Mouse (Mus musculus) intestine, embryonic 15.5 days (tissue): ENCODE data around the gene Acbd6. TPM values are rescaled to one million over a fixed set of nuclear protein-coding genes. Genes with fewer than 3 reads are reported as not detected.
A peak's percentile ranks its signal among the peaks of the same experiment; 100 is the strongest.

Experiments used
- ATAC-seq: fragments of 200-750 bp; cut with Nextera tagmentation; 2 replicates; pipeline ENCODE4 v1.8.0; 2017; ENCODE audit warnings: moderate TSS enrichment, moderate library complexity
- H3K27ac ChIP-seq: fragments of 300-500 bp; sonication (generic); 2 replicates; pipeline ENCODE4 v1.5.1; 2015; ENCODE audit warnings: mild to moderate bottlenecking, inconsistent platforms
- H3K27me3 ChIP-seq: fragments of 300-500 bp; sonication (generic); replicated peaks from 2 replicates; pipeline ENCODE4 v1.6.1; 2015; ENCODE audit warnings: inconsistent platforms
- H3K36me3 ChIP-seq: fragments of 300-500 bp; sonication (generic); 2 replicates; pipeline ENCODE4 v1.6.1; 2015; ENCODE audit warnings: inconsistent platforms
- H3K4me1 ChIP-seq: fragments of 300-500 bp; sonication (generic); replicated peaks from 2 replicates; pipeline ENCODE4 v1.6.1; 2015; ENCODE audit warnings: inconsistent platforms
- H3K4me2 ChIP-seq: fragments of 300-500 bp; sonication (generic); replicated peaks from 2 replicates; pipeline ENCODE4 v1.6.1; 2015; ENCODE audit warnings: mild to moderate bottlenecking, inconsistent platforms
- H3K4me3 ChIP-seq: fragments of 300-500 bp; sonication (generic); replicated peaks from 2 replicates; pipeline ENCODE4 v1.5.1; 2015; ENCODE audit warnings: inconsistent platforms
- H3K9ac ChIP-seq: fragments of 300-500 bp; sonication (generic); 2 replicates; pipeline ENCODE4 v1.6.1; 2015; ENCODE audit warnings: inconsistent platforms
- H3K9me3 ChIP-seq: fragments of 300-500 bp; sonication (generic); 2 replicates; pipeline ENCODE4 v1.6.1; 2016; ENCODE audit warnings: inconsistent platforms
- WGBS: fragments of 180-500 bp; shearing (Covaris S2); methylation state at CpG from one replicate; pipeline ENCODE4 v1.1.7; 2015; 5-methylcytosine and 5-hydroxymethylcytosine counted together
- polyA plus RNA-seq: library from polyadenylated mRNA; unstranded; fragments of >200 nt; fragmentation: Nextera tagmentation; extraction: Ambion mirVana; gene quantifications from 2 replicates; pipeline ENCODE4 v1.2.1, GENCODE M21; 2015

The Acbd6 gene
- polyA plus RNA-seq, 1 experiment from 2014 or later = 71.5 TPM

DNA sequence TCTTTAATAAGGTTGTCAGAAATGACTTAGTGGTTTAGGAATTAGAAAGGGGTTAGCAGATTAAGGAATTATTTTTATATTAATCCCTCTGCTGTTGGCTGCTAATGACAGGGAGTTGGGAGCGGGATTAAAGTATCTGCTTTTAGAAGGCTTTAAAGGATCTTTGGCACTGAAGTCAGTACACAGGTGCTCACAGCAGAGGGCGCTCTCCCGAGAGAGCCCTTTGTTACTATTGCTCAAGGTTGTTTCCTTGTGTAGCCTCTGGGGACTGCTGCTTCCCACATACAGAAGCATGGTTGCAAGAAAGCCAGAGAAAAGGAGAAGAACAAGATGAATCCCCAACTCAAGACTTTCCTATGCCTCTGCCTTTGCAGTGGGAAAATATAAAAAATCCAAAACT lies 6.8 kb downstream of the Acbd6 start:
- no peaks in the 10 kb centered on the region for H3K27me3 ChIP-seq
- no peak overlapping the region for H3K4me3 ChIP-seq
- H3K9me3 ChIP-seq = no peaks in the 10 kb centered on the region
- no peak overlapping the region for H3K9ac ChIP-seq
- WGBS = 33% methylated on average over 3 of the region's 3 CpGs
- H3K4me2 ChIP-seq = no peak overlapping the region
- H3K36me3 ChIP-seq = peaks cover 8% of the 10 kb centered on the region; the same call in 1 of the 2 replicates
- H3K4me1 ChIP-seq = peaks cover 4% of the 10 kb centered on the region; the same call in 1 of the 2 replicates
- ATAC-seq = no peak
- no peak overlapping the region for H3K27ac ChIP-seq

DNA sequence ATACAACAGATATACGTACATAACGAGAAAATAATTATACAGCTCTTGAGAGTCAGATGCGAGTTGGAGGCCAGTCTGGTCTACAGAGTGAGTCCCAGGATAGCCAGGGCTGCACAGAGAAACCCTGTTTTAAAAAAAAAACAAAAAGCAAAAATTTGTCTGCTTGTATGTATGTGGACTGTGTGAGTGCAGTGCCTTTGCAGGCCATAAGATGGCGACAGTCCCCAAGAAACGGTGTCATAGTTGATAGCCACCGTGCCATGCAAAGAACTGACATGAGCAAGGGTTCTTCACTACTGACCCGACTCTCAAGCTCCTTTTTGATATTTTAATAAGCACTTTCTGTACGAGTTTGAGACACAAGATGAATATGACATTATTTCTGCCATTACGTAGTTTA lies 10.2 kb downstream of the Acbd6 start:
- Histone ChIP-seq H3K27ac (no peak overlapping the region), H3K4me2 (no peak overlapping the region), H3K27me3 (no peaks in the 10 kb centered on the region), H3K4me1 (no peaks in the 10 kb centered on the region), H3K36me3 (peaks cover 8% of the 10 kb centered on the region; the same call in 1 of the 2 replicates), H3K9ac (no peak overlapping the region), H3K9me3 (no peaks in the 10 kb centered on the region), H3K4me3 (no peak overlapping the region)
- WGBS = 97% methylated on average over 9 of the region's 9 CpGs
- ATAC-seq = no peak

DNA sequence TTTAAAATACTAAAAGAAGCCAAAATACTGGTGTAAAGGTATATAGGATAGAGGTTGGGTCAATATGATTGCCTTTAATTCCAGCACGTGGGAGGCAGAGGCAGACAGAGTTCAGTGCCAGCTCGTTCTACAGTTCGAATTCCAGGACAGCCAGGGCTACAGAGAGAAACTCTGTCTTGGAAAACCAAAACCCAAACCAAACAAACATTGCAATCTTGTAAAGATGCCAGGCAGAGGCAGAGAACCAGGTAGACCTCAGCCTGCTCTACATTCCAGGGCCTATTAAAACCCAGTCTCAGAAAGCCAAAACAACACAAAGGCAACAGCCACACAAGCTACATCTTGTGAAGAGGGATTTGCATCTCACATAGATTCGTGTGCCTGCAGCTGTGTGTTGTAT lies 11.4 kb downstream of the Acbd6 start:
- H3K4me2 ChIP-seq = no peak overlapping the region
- no peak overlapping the region for H3K27ac ChIP-seq
- peaks cover 8% of the 10 kb centered on the region; the same call in 1 of the 2 replicates for H3K36me3 ChIP-seq
- no peak overlapping the region for H3K4me3 ChIP-seq
- H3K9me3 ChIP-seq = no peaks in the 10 kb centered on the region
- ATAC-seq = no peak
- H3K27me3 ChIP-seq = no peaks in the 10 kb centered on the region
- H3K9ac ChIP-seq = no peak overlapping the region
- WGBS = 90% methylated on average over 4 of the region's 4 CpGs
- no peaks in the 10 kb centered on the region for H3K4me1 ChIP-seq

DNA sequence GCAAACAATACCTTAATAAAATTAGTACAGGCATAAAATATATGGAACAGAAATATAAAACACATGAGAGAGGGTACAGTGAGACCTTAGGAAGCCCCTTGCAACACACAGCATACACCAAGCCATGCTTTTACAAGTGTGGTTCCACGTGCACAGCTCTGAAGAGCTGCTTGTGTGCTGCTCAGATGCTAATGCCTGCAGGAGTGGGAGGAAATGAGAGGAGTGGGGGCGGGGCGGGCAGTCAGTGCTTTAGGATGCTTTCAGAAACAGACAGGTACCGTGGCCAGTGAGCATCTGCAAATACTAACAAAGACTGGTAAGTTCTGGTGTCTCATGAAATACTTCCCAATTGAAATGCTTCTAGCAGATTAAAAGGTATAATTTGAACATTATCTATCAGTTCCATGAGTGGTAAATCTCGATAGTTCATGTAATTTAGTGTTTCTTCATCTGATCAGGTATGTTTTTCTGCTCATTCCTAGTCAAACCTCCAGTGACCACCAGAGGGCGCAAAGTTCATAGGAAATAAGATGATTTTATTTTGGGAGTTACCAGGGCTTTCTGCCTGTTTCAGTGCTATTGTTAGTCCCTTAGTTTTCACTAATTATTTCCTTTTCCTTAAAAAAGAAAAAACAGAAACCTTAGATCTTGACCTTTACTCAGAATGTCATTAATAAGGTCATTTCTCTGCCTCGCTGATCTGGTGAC lies 17.2 kb downstream of the Acbd6 start:
- Histone ChIP-seq H3K27ac (no peak overlapping the region), H3K9me3 (no peaks in the 10 kb centered on the region), H3K27me3 (no peaks in the 10 kb centered on the region), H3K36me3 (no peaks in the 10 kb centered on the region), H3K4me1 (no peaks in the 10 kb centered on the region), H3K4me3 (no peak overlapping the region), H3K4me2 (no peak overlapping the region), H3K9ac (no peak overlapping the region)
- peak; percentile 56; the same call in 1 of the 2 replicates for ATAC-seq
- 25% methylated on average over 7 of the region's 7 CpGs for WGBS

DNA sequence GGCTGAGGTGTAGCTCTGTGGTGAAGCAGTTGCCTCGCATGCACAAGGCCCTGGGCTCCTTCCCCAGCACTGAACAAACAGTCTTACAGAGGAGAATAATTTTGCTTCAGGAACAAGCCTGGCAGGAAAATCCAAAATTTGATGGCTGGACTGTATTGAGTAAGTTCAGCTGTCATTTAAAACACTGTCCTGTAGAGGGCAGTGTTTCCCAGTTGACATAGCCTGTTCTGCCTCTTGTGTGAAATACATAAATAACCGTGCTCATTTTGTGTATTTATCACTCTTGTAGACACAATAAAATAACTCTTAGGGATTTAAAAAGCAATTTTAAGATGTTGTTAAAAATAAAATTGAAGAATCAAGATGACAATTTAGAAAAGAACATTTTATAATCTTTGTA lies 18.5 kb downstream of the Acbd6 start:
- H3K4me2 ChIP-seq = no peak overlapping the region
- no peak overlapping the region for H3K9ac ChIP-seq
- no peak overlapping the region for H3K27ac ChIP-seq
- WGBS = 25% methylated on average over 2 of the region's 2 CpGs
- no peaks in the 10 kb centered on the region for H3K4me1 ChIP-seq
- H3K27me3 ChIP-seq = no peaks in the 10 kb centered on the region
- no peaks in the 10 kb centered on the region for H3K9me3 ChIP-seq
- H3K4me3 ChIP-seq = no peak overlapping the region
- no peaks in the 10 kb centered on the region for H3K36me3 ChIP-seq
- peak; percentile 41; the same call in 1 of the 2 replicates for ATAC-seq

DNA sequence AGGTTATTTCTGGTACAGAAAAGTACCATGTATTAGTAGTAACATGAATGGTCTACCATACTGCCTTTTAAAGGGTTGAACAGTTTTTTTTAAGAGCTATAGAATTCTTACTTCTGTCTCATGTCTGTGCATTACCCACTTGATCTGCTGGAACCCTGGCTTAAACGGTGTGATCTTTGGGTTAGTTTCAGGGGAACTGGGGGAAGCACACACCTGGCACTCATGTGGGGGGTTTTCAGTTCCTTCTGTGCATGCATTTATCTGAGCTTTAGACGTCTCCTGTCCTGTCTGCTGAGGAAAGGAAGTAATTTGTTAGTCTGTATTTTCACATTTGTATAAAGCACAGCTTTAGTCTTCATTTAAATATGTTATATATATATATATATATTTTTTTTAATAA lies 19.4 kb downstream of the Acbd6 start:
- no peaks in the 10 kb centered on the region for H3K36me3 ChIP-seq
- no peaks in the 10 kb centered on the region for H3K4me1 ChIP-seq
- no peak overlapping the region for H3K9ac ChIP-seq
- H3K4me3 ChIP-seq = no peak overlapping the region
- no peak overlapping the region for H3K4me2 ChIP-seq
- no peak overlapping the region for H3K27ac ChIP-seq
- H3K27me3 ChIP-seq = no peaks in the 10 kb centered on the region
- whole genome bisulfite sequencing = 70% methylated on average over 2 of the region's 2 CpGs
- no peak for ATAC-seq
- no peaks in the 10 kb centered on the region for H3K9me3 ChIP-seq

DNA sequence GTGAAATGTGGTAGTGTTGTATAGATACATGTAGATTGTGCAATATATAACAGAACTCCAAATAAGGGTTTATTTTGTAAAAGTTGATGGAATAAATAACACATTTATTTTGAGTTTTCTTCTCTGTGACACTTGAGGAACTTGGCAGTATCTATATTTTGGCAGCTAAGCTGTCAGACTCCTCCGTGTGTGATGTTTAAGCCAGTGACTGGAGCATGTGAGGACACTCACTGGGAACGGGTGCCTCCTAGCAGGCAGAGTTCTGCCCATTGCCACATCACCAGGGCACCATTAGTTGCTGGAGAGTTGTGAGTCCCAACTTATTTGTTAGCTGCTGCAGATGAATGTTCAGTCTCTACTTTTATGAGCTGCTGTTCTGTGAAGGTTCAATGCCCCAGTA lies 30.0 kb downstream of the Acbd6 start:
- Histone ChIP-seq H3K27me3 (no peaks in the 10 kb centered on the region), H3K9ac (no peak overlapping the region), H3K4me1 (no peaks in the 10 kb centered on the region), H3K4me2 (no peak overlapping the region), H3K4me3 (no peak overlapping the region), H3K27ac (no peak overlapping the region), H3K9me3 (no peaks in the 10 kb centered on the region), H3K36me3 (no peaks in the 10 kb centered on the region; the same call in 1 of the 2 replicates)
- ATAC-seq = no peak
- 87% methylated on average over 2 of the region's 2 CpGs for WGBS

DNA sequence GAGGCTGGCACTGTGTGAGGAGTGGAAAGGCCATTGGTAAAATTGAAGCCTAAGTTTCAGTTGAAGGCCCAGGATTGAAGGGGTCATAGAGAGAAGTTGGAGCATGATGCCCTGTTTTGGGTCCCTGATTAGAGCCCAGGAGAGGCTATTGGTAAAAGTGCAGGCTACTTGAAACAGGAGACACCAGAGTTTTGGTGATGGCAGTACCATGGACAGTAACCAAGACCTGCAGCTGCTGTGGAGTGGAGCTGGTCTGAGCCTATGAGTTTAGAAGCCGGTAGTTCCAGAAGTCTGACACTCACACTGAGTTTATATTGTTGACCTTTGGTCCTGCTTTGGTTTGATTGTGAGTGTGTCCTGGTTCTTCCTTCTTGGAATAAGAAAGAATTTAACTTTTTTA lies 36.2 kb downstream of the Acbd6 start:
- no peaks in the 10 kb centered on the region for H3K27me3 ChIP-seq
- 9% methylated on average over 1 of the region's 1 CpGs for WGBS
- no peak overlapping the region for H3K4me3 ChIP-seq
- no peaks in the 10 kb centered on the region for H3K9me3 ChIP-seq
- H3K27ac ChIP-seq = no peak overlapping the region
- no peak overlapping the region for H3K9ac ChIP-seq
- ATAC-seq = no peak
- H3K4me1 ChIP-seq = no peaks in the 10 kb centered on the region
- no peak overlapping the region for H3K4me2 ChIP-seq
- no peaks in the 10 kb centered on the region for H3K36me3 ChIP-seq

DNA sequence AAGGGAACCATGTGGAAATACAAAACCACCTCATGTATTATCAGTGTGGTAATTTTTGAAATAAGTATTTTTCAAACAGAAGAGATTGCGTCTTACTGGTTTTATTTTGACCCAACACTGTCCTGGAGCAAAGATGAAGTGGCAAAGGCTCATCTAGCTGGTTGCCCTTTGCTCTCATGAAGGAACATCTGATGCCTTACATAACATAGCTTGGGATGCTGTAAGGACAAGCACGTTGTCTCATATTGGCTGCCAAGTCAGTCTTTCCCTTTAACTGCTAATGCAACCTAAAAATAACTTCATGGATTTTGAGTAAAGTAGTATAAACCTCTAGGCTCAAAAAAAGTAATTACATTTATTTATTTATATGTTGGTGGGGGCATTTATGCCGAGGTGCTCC lies 38.7 kb downstream of the Acbd6 start:
- Histone ChIP-seq H3K4me3 (no peak overlapping the region), H3K36me3 (no peaks in the 10 kb centered on the region), H3K27me3 (no peaks in the 10 kb centered on the region), H3K27ac (no peak overlapping the region), H3K9me3 (no peaks in the 10 kb centered on the region), H3K9ac (no peak overlapping the region), H3K4me2 (no peak overlapping the region), H3K4me1 (no peaks in the 10 kb centered on the region)
- ATAC-seq = no peak
- WGBS = 87% methylated on average over 3 of the region's 3 CpGs

DNA sequence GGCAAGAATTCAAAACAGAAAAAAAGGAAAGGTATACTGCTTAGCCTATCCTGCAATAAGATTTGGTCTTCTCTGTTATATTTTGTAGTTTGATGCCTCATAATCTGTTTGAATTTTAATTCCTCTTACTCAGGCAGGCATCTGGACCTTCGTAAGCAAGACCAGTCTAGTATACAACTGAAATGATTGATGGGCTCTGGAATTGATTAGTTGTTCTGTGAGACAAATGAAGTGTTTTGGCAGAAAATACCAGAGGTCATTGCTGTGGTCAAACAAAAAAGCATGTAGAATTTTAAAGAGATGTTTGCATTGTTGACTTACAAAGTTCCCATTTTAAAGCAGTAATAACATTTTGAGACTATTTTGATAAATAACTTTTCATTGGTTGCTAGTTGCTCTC lies 46.8 kb downstream of the Acbd6 start:
- no peak for ATAC-seq
- H3K27ac ChIP-seq = no peak overlapping the region
- no peak overlapping the region for H3K4me2 ChIP-seq
- no peaks in the 10 kb centered on the region for H3K9me3 ChIP-seq
- H3K9ac ChIP-seq = no peak overlapping the region
- 45% methylated on average over 1 of the region's 1 CpGs for WGBS
- H3K4me1 ChIP-seq = no peaks in the 10 kb centered on the region
- H3K4me3 ChIP-seq = no peak overlapping the region
- H3K36me3 ChIP-seq = no peaks in the 10 kb centered on the region
- H3K27me3 ChIP-seq = no peaks in the 10 kb centered on the region

DNA sequence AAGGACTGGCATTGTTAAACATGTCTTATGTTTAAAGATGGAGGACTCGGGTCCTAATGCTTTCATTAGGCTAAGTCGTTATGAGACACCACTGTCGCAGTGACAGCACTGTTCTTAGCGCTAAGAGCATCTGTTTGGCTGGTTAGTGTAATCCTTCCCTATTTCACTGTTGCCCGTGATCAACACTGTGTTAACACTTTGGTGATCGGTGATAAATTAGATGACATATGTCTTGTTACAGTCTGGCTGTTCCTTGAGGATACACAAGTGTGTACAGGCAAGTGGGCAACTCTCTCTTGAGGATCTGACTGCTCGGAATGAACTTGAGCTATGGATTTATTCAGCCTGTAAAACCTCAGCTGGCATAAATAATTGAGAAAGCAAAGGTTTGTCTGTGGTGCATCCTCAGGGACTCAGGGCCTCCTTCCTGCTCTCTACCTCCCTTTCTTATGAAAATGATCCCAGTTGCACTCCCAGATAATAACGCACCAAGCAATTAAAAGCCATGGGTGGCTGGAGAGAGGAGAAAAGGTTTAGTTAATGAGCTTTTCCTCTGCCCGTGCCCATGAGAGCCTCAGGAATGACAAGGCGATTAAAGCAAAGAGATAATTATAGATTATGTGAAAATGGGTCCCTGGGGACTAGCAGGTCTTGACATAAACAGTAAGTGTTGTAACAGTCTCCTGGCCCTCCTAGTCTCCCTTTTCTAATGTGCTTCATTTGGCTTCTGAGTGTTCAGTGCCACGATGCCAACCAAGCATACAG lies 47.7 kb downstream of the Acbd6 start:
- H3K4me2 ChIP-seq = no peak overlapping the region
- no peak overlapping the region for H3K27ac ChIP-seq
- no peaks in the 10 kb centered on the region for H3K36me3 ChIP-seq
- WGBS = 61% methylated on average over 11 of the region's 11 CpGs
- no peaks in the 10 kb centered on the region for H3K4me1 ChIP-seq
- H3K9me3 ChIP-seq = no peaks in the 10 kb centered on the region
- H3K9ac ChIP-seq = no peak overlapping the region
- H3K4me3 ChIP-seq = no peak overlapping the region
- ATAC-seq = no peak
- H3K27me3 ChIP-seq = no peaks in the 10 kb centered on the region

DNA sequence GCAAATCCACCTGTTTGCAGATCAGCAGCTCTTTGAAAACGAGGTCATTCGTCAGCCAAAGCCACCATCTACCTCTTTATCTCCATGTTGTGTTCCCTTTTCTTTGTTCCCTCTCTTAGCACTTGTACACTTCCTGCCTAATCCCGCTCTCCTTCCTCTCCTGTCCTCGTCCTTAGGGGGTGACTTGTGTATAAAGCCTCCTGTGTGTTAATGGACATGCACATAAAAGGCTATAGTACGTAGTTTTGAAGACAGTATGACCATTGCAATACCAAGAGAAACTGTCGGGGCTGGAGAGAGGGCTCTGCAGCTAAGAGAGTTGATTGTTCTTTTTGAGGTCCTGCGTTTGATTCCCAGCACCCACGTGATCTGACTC lies 48.2 kb downstream of the Acbd6 start:
- no peak for ATAC-seq
- no peaks in the 10 kb centered on the region for H3K4me1 ChIP-seq
- H3K9ac ChIP-seq = no peak overlapping the region
- H3K27me3 ChIP-seq = no peaks in the 10 kb centered on the region
- WGBS = 84% methylated on average over 8 of the region's 8 CpGs
- no peaks in the 10 kb centered on the region for H3K36me3 ChIP-seq
- no peak overlapping the region for H3K4me3 ChIP-seq
- H3K4me2 ChIP-seq = no peak overlapping the region
- no peak overlapping the region for H3K27ac ChIP-seq
- H3K9me3 ChIP-seq = no peaks in the 10 kb centered on the region

DNA sequence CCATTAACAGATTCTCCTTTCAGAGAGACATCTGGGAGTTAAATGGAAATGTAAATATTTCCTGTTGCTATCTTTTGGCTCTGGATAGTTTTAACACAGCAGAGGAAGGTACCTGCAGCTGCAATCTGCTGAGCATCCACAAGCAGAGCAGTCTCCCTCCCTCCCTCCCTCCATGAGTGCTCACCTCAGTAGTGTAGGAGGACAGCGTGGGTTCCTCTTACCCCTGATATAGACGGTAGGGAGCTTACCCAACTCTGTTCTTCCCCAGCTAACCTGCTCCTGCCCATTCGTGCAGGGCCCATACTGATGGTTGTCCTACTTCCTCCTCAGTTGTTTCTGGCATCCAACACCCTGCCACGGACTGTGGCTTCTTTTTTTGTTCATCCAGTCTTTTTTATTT lies 50.6 kb downstream of the Acbd6 start:
- H3K4me1 ChIP-seq = no peaks in the 10 kb centered on the region
- no peak for ATAC-seq
- 49% methylated on average over 4 of the region's 4 CpGs for WGBS
- H3K27ac ChIP-seq = no peak overlapping the region
- H3K27me3 ChIP-seq = no peaks in the 10 kb centered on the region
- H3K4me2 ChIP-seq = no peak overlapping the region
- no peak overlapping the region for H3K9ac ChIP-seq
- no peaks in the 10 kb centered on the region for H3K9me3 ChIP-seq
- H3K4me3 ChIP-seq = no peak overlapping the region
- H3K36me3 ChIP-seq = no peaks in the 10 kb centered on the region
